Mouse (Mus musculus) MEL (cell line): Measurements from ENCODE around the gene Pax3. TPM values are rescaled to one million over a fixed set of nuclear protein-coding genes. Genes with fewer than 3 reads are reported as not detected.

Experiments used
- DNase-seq: peaks from one replicate; pipeline ENCODE4 v3.0.0; 2011; ENCODE audit warnings: low read depth, low spot score
- H3K27ac ChIP-seq: 2 replicates; pipeline ENCODE4 v1.5.1; 2012; ENCODE audit warnings: low read depth, mild to moderate bottlenecking, control low read depth, low read length, moderate library complexity; ENCODE audit not compliant: control insufficient read depth
- H3K27me3 ChIP-seq, 2 experiments: fragments of 150-350 bp in 1 of 2; sonication (generic) in 1 of 2; 2 replicates each; pipeline ENCODE4 v1.6.1; 2012; ENCODE audit warnings: low read length in 2 of 2, mild to moderate bottlenecking in 2 of 2, improper control_type of control experiment in 1 of 2, moderate library complexity in 1 of 2; ENCODE audit not compliant: insufficient read depth in 2 of 2, control insufficient read depth in 1 of 2
- H3K36me3 ChIP-seq, 2 experiments: 2 replicates each; pipeline ENCODE4 v1.6.1; 2012 to 2014; ENCODE audit warnings: low read length in 2 of 2, improper control_type of control experiment in 1 of 2, inconsistent platforms in 1 of 2, mild to moderate bottlenecking in 1 of 2; ENCODE audit not compliant: insufficient read depth in 2 of 2, control insufficient read depth in 1 of 2
- H3K4me1 ChIP-seq, 2 experiments: fragments of 150-350 bp in 1 of 2; sonication (generic) in 1 of 2; 2 replicates each; pipeline ENCODE4 v1.6.1; 2012; ENCODE audit warnings: low read length in 2 of 2, improper control_type of control experiment in 1 of 2, mild to moderate bottlenecking in 1 of 2; ENCODE audit not compliant: insufficient read depth in 2 of 2, control insufficient read depth in 1 of 2
- H3K4me3 ChIP-seq, 2 experiments: fragments of 150-350 bp in 1 of 2; sonication (generic) in 1 of 2; 2 replicates each; pipeline ENCODE4 v1.5.1; 2012; ENCODE audit warnings: low read depth in 2 of 2, low read length in 2 of 2, mild to moderate bottlenecking in 2 of 2, moderate library complexity in 2 of 2, control low read depth in 1 of 2, improper control_type of control experiment in 1 of 2; ENCODE audit not compliant: control insufficient read depth in 1 of 2, insufficient read depth in 1 of 2
- H3K79me2 ChIP-seq: 2 replicates; pipeline ENCODE4 v1.6.1; 2012; ENCODE audit warnings: mild to moderate bottlenecking, low read length, moderate library complexity; ENCODE audit not compliant: control insufficient read depth, poor library complexity, insufficient read depth
- H3K9ac ChIP-seq: 2 replicates; pipeline ENCODE4 v1.6.1; 2012; ENCODE audit warnings: low read depth, mild to moderate bottlenecking, control low read depth, low read length, moderate library complexity; ENCODE audit not compliant: control insufficient read depth, poor library complexity, severe bottlenecking
- H3K9me3 ChIP-seq: fragments of 150-350 bp; sonication (generic); replicated peaks from 2 replicates; pipeline ENCODE4 v1.6.1; 2012; ENCODE audit warnings: mild to moderate bottlenecking, low read length, improper control_type of control experiment, moderate library complexity; ENCODE audit not compliant: insufficient read depth
- BHLHE40 ChIP-seq: IDR thresholded peaks from 2 replicates; pipeline ENCODE4 v1.6.1; 2012; ENCODE audit warnings: low read depth, mild to moderate bottlenecking, inconsistent platforms, low read length, improper control_type of control experiment, borderline replicate concordance
- ELF1 ChIP-seq: IDR thresholded peaks from 2 replicates; pipeline ENCODE4 v1.6.1; 2014; ENCODE audit warnings: low read depth, mild to moderate bottlenecking, inconsistent platforms, low read length, improper control_type of control experiment, moderate library complexity
- EP300 ChIP-seq, 2 experiments: IDR thresholded peaks; 2 replicates each; pipeline ENCODE4 v1.6.1; 2011; ENCODE audit warnings: improper control_type of control experiment in 2 of 2, low read length in 2 of 2, low read depth in 1 of 2, mild to moderate bottlenecking in 1 of 2
- GABPA ChIP-seq: IDR thresholded peaks from 2 replicates; pipeline ENCODE4 v1.6.1; 2012; ENCODE audit warnings: low read depth, mild to moderate bottlenecking, inconsistent platforms, low read length, improper control_type of control experiment, moderate library complexity
- HCFC1 ChIP-seq: IDR thresholded peaks from 2 replicates; pipeline ENCODE4 v1.6.1; 2012; ENCODE audit warnings: low read depth, mild to moderate bottlenecking, inconsistent platforms, low read length, improper control_type of control experiment, moderate library complexity
- JUND ChIP-seq: IDR thresholded peaks from 2 replicates; pipeline ENCODE4 v1.6.1; 2011; ENCODE audit warnings: low read depth, mild to moderate bottlenecking, improper control_type of control experiment, low read length
- MAFK ChIP-seq: IDR thresholded peaks from 2 replicates; pipeline ENCODE4 v1.6.1; 2011; ENCODE audit warnings: low read depth, mild to moderate bottlenecking, low read length, improper control_type of control experiment, borderline replicate concordance
- MEF2A ChIP-seq: IDR thresholded peaks from 2 replicates; pipeline ENCODE4 v1.6.1; 2014; ENCODE audit warnings: low read depth, mild to moderate bottlenecking, inconsistent platforms, low read length, improper control_type of control experiment; ENCODE audit not compliant: poor library complexity, insufficient replicate concordance, severe bottlenecking; ENCODE audit errors: extremely low read depth
- NRF1 ChIP-seq: IDR thresholded peaks from 2 replicates; pipeline ENCODE4 v1.6.1; 2014; ENCODE audit warnings: low read depth, mild to moderate bottlenecking, inconsistent platforms, low read length, improper control_type of control experiment, moderate library complexity; ENCODE audit not compliant: poor library complexity, insufficient read depth, severe bottlenecking
- POLR2A ChIP-seq, 2 experiments: IDR thresholded peaks; 2 replicates each; pipeline ENCODE4 v1.6.1; 2011 to 2012; ENCODE audit warnings: low read length in 2 of 2, mild to moderate bottlenecking in 2 of 2, control low read depth in 1 of 2, improper control_type of control experiment in 1 of 2, low read depth in 1 of 2, moderate library complexity in 1 of 2; ENCODE audit not compliant: control insufficient read depth in 1 of 2, insufficient read depth in 1 of 2, poor library complexity in 1 of 2
- POLR2AphosphoS2 ChIP-seq: IDR thresholded peaks from 2 replicates; pipeline ENCODE4 v1.6.1; 2011; ENCODE audit warnings: low read length, improper control_type of control experiment
- TAL1 ChIP-seq: IDR thresholded peaks from 2 replicates; pipeline ENCODE4 v1.6.1; 2012; ENCODE audit warnings: mild to moderate bottlenecking, inconsistent platforms, low read length, moderate library complexity, mixed read lengths
- TBP ChIP-seq: IDR thresholded peaks from 2 replicates; pipeline ENCODE4 v1.8.0; 2011; ENCODE audit warnings: low read depth, low read length, improper control_type of control experiment
- TCF12 ChIP-seq: IDR thresholded peaks from 2 replicates; pipeline ENCODE4 v1.6.1; 2014; ENCODE audit warnings: low read depth, mild to moderate bottlenecking, inconsistent platforms, low read length, improper control_type of control experiment, moderate library complexity
- USF2 ChIP-seq, 2 experiments: IDR thresholded peaks; 2 replicates each; pipeline ENCODE4 v1.6.1; 2011 to 2012; ENCODE audit warnings: improper control_type of control experiment in 2 of 2, low read length in 2 of 2, borderline replicate concordance in 1 of 2, inconsistent platforms in 1 of 2, low read depth in 1 of 2, mild to moderate bottlenecking in 1 of 2; ENCODE audit not compliant: insufficient read depth in 1 of 2
- ZNF384 ChIP-seq: IDR thresholded peaks from 2 replicates; pipeline ENCODE4 v1.6.1; 2012; ENCODE audit warnings: low read depth, mild to moderate bottlenecking, inconsistent platforms, low read length, improper control_type of control experiment
- polyA plus RNA-seq, 2 experiments: library from polyadenylated mRNA; stranded (reverse) in 1 of 2; unstranded in 1 of 2; fragments of >175 nt in 1 of 2; fragments of >200 nt in 1 of 2; gene quantifications; 2 replicates each; pipeline versions ENCODE4 v1.2.1 to v1.2.4; 2012; ENCODE audit warnings: low replicate concordance in 2 of 2, low read depth in 1 of 2; ENCODE audit not compliant: insufficient read length in 2 of 2, insufficient read depth in 1 of 2, missing spikeins in 1 of 2
- total RNA-seq: library from RNA; depleted of rRNA; stranded (reverse); fragments of 300-350 nt; gene quantifications from 2 replicates; pipeline ENCODE4 v1.2.3, GENCODE M21; 2012

The Pax3 gene
- total and polyA plus RNA-seq, 3 experiments = not detected

- Histone ChIP-seq H3K4me1 (no peaks in the 10 kb centered on the region), H3K9me3 (no peaks in the 10 kb centered on the region), H3K79me2 (no peaks in the 10 kb centered on the region), H3K9ac (no peak overlapping the region), H3K36me3 (no peaks in the 10 kb centered on the region), H3K27me3 (no peaks in the 10 kb centered on the region), H3K4me3 (no peak overlapping the region), H3K27ac (no peak overlapping the region)
- TF ChIP-seq MAFK (no peak), JUND (no peak), TAL1 (no peak)
- DNase-seq = no peak
Measured at GRCm38 (mm10) chr1:78195771-78196712, 892 bp downstream of the Pax3 start.

GRCm38 (mm10) chr1:78195145-78195544, 1.8 kb downstream of the Pax3 start:
- no peak overlapping the region for H3K27ac ChIP-seq
- no peak overlapping the region for H3K9ac ChIP-seq
- H3K9me3 ChIP-seq = no peaks in the 10 kb centered on the region
- no peak for TF ChIP-seq POLR2A (IDR thresholded peaks at IDR 0.05; ENCODE audit: control insufficient read depth in 1 of 2, insufficient read depth in 1 of 2, low read depth in 1 of 2, low read length in 2 of 2, poor library complexity in 1 of 2)
- no peak for TF ChIP-seq GABPA
- TF ChIP-seq TBP = no peak
- no peak for TF ChIP-seq MEF2A
- no peak for TF ChIP-seq USF2 (IDR thresholded peaks at IDR 0.05; ENCODE audit: borderline replicate concordance in 1 of 2, insufficient read depth in 1 of 2, low read depth in 1 of 2, low read length in 2 of 2)
- no peak for TF ChIP-seq MAFK
- no peak for TF ChIP-seq NRF1
- TF ChIP-seq EP300 (IDR thresholded peaks at IDR 0.05; ENCODE audit: low read depth in 1 of 2, low read length in 2 of 2) = no peak
- no peaks in the 10 kb centered on the region for H3K27me3 ChIP-seq
- H3K36me3 ChIP-seq = no peaks in the 10 kb centered on the region
- H3K79me2 ChIP-seq = no peaks in the 10 kb centered on the region
- DNase-seq = no peak
- H3K4me1 ChIP-seq = no peaks in the 10 kb centered on the region
- no peak overlapping the region for H3K4me3 ChIP-seq

GRCm38 (mm10) chr1:78194381-78195047, 2.4 kb downstream of the Pax3 start:
- Histone ChIP-seq H3K79me2 (no peaks in the 10 kb centered on the region), H3K27ac (no peak overlapping the region), H3K4me3 (no peak overlapping the region), H3K4me1 (no peaks in the 10 kb centered on the region), H3K27me3 (no peaks in the 10 kb centered on the region), H3K9ac (no peak overlapping the region), H3K9me3 (no peaks in the 10 kb centered on the region), H3K36me3 (no peaks in the 10 kb centered on the region)
- DNase-seq = no peak
- TF ChIP-seq ELF1 (no peak), TCF12 (no peak), NRF1 (no peak), TBP (no peak), BHLHE40 (no peak), HCFC1 (no peak), POLR2AphosphoS2 (no peak), ZNF384 (no peak)
